Mouse (Mus musculus): ENCODE results near the gene Zfp622.

DNA sequence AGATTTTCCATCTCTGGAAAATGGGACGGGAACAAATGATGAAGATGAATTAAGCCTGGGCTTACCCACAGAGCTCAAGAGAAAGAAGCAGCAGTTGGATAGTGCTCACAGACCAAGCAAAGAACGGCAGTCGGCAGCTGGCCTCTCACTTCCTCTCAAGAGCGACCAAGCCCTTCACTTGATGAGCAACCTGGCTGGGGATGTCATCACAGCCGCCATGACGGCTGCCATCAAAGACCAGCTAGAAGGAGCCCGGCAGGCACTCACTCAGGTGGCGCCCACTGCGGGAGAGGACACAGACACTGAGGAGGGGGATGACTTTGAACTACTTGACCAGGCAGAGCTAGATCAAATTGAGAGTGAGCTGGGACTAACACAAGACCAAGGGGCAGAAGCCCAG is 12.6 kb upstream of the Zfp622 start:
- TF ChIP-seq POLR2A (IDR thresholded peaks at IDR 0.05; ENCODE audit: insufficient read depth, low read length) (no peak), CTCF (IDR thresholded peaks at IDR 0.05; ENCODE audit: low read depth, low read length) (no peak), EP300 (IDR thresholded peaks at IDR 0.05; ENCODE audit: insufficient read depth, low read depth, low read length) (no peak)
